Mouse (Mus musculus): ENCODE results near the gene Gm4985. TPM values are rescaled to one million over a fixed set of nuclear protein-coding genes. Genes with fewer than 3 reads are reported as not detected.
"Not testable (repeated sequence)": the region's sequence is repeated elsewhere in the genome, so short reads cannot be mapped to it uniquely, and the experiment has no call there.

Gm4985 gene
- polyA plus RNA-seq (2015; fragmentation: Nextera tagmentation; extraction: Ambion mirVana) = not detected in 2 replicates

DNA sequence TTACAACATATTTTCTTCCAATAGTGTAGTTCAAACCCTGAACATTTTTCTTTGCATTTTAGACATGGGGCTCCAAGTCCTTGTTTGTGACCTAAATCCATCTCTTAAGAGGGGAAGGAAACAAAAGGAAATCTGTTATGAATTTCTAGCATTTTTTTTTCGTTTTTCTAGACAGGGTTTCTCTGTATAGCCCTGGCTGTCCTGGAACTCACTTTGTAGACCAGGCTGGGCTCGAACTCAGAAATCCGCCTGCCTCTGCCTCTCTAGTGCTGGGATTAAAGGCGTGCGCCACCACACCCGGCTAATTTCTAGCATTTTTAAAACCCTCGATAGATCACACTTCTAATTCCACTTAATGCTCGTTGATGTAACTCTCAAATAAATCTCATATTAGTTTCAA is at the start of gene Gm4985:
TSS of gene Gm4985 (minus strand) at position 101 of the 400 bp plus-strand sequence.
- 85% methylated on average over 8 of the region's 8 CpGs for WGBS
- not testable (repeated sequence) for H3K9ac ChIP-seq; ATAC-seq (ENCODE audit: low FRiP score, low read depth); H3K36me3 ChIP-seq; H3K27ac ChIP-seq (replicated peaks); H3K4me2 ChIP-seq; H3K4me3 ChIP-seq; H3K9me3 ChIP-seq; H3K27me3 ChIP-seq; H3K4me1 ChIP-seq (replicated peaks)

DNA sequence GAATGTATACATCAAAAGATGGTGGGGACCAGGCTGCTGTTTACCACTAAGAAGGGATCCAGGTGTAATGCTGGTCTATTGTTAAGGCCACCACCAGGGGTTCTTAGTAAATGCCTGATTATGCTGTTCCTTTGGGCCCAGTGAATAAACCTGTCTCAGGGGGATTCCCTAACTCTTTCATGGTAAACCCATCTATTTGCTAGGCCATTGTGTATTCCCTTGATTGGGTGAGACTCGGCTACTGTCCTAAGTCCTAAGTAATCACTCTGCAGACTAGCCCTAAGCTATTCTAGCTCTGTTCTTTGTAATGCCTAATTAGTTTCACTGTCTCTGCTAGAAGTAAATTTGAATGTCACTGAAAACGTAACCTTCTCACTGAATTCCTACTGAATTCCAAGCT is 4.6 kb downstream of the Gm4985 start:
- 69% methylated on average over 2 of the region's 2 CpGs for WGBS
- no peak for ATAC-seq (ENCODE audit: low FRiP score, low read depth)

More for the DNA sequence above, 4.6 kb downstream of the Gm4985 start:
- H3K36me3 ChIP-seq = no peaks in the 10 kb centered on the region
- H3K4me1 ChIP-seq (replicated peaks) = no peaks in the 10 kb centered on the region
- H3K27me3 ChIP-seq = no peaks in the 10 kb centered on the region
- no peak overlapping the region for H3K9ac ChIP-seq
- no peak overlapping the region for H3K4me3 ChIP-seq
- H3K27ac ChIP-seq (replicated peaks) = no peak overlapping the region
- no peaks in the 10 kb centered on the region for H3K9me3 ChIP-seq
- H3K4me2 ChIP-seq = no peak overlapping the region

Small RNAs within 50 kb of the gene (microRNA-seq; reads per million reads assigned to microRNA genes)
- not detected for gene Gm25299

Other genes with a start within 250 kb of the Gm4985 start
- gene Gm4907, start 76.4 kb downstream of the Gm4985 start, polyA plus RNA-seq (2015; fragmentation: Nextera tagmentation; extraction: Ambion mirVana) = not detected in 2 replicates